8 mouse cellular contexts compared by ENCODE assay signal in the genomic region with DNA sequence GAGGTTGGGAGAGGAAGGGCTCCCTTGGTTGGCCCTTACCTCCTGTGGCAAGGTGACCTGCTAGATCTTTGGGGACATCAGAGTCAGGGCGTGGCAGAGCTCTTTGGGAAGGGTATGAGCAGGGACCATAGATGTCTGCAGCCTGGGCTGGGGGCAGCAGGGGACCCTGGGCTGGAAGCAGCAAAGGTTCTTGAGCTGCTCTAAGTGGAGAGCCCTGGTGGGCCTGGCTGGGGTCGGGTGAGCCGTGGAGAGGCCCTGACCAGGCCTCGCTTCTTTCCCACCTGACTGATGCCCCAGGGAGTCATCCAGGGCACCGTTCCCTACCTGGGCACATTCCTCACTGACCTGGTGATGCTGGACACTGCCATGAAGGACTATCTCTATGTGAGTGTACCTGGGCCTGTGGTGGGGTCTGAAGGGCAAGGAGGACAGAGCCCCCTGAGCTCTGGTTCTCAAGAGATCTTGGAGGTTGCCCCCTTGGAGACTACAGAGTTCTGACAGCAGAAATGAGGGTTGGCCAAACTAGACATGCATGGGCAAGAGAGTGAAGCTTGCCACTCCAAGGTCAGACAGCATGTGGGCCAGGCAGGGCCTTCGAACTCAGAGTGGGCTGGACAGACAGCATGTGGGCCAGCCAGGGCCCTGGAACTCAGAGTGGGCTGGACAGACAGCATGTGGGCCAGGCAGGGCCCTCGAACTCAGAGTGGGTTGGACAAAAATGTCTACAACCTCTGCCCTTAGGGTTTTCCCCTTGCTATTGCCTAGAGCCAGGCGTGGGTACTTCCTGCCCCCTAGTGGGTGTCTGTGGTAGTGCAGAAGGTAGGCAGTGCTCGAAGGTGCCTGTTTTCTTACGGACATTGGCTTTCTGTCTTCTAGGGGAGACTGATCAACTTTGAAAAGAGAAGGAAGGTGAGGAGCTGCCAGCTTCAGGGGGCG. TPM values are rescaled to one million over a fixed set of nuclear protein-coding genes. Genes with fewer than 3 reads are reported as not detected.
DNase-seq lines count a peak whose midpoint lies in the region; ATAC-seq and TF ChIP-seq lines count a peak whose summit lies in the region.

No protein-coding gene starts in this region.

- 56% methylated on average over 11 of the region's 11 CpGs for WGBS in embryonic facial prominence, embryonic 14.5 days
- 55% methylated on average over 11 of the region's 11 CpGs for WGBS in heart, embryonic 11.5 days (ENCODE audit: insufficient replicate concordance)
- 52% methylated on average over 11 of the region's 11 CpGs for WGBS in kidney, postnatal 0 days
- 50% methylated on average over 11 of the region's 11 CpGs for WGBS in lung, embryonic 15.5 days
- WGBS in thymus, adult 2 months = 61% methylated on average over 11 of the region's 11 CpGs

- H3K27me3 ChIP-seq in embryonic facial prominence, embryonic 14.5 days (replicated peaks; ENCODE audit: control insufficient read depth, insufficient read depth, low read length) = no peaks in the 10 kb centered on the region
- no peaks in the 10 kb centered on the region for H3K27me3 ChIP-seq in heart, embryonic 11.5 days (ENCODE audit: control insufficient read depth, insufficient read depth, low read length)
- H3K27me3 ChIP-seq in kidney, postnatal 0 days (ENCODE audit: insufficient read depth, low read length) = no peaks in the 10 kb centered on the region
- H3K27me3 ChIP-seq in lung, embryonic 15.5 days = no peaks in the 10 kb centered on the region
- H3K27me3 ChIP-seq in thymus, adult 2 months (ENCODE audit: control insufficient read depth, insufficient read depth, low read length) = no peaks in the 10 kb centered on the region

- no peak overlapping the region for H3K4me2 ChIP-seq in embryonic facial prominence, embryonic 14.5 days (ENCODE audit: low read depth, low read length)
- H3K4me2 ChIP-seq in heart, embryonic 11.5 days = no peak overlapping the region
- no peak overlapping the region for H3K4me2 ChIP-seq in kidney, postnatal 0 days (ENCODE audit: low read length)
- H3K4me2 ChIP-seq in lung, embryonic 15.5 days = no peak overlapping the region

- no peak overlapping the region for H3K9ac ChIP-seq in embryonic facial prominence, embryonic 14.5 days (ENCODE audit: low read depth, low read length)
- 0 out of 2 replicates have a peak overlapping the region, but pooled peaks have one; percentile 2 for H3K9ac ChIP-seq in heart, embryonic 11.5 days (ENCODE audit: low read depth, low read length)
- no peak overlapping the region for H3K9ac ChIP-seq in kidney, postnatal 0 days (ENCODE audit: low read depth, low read length)
- H3K9ac ChIP-seq in lung, embryonic 15.5 days = no peak overlapping the region

- no peaks in the 10 kb centered on the region for H3K9me3 ChIP-seq in embryonic facial prominence, embryonic 14.5 days (ENCODE audit: control insufficient read depth, low read length)
- no peaks in the 10 kb centered on the region for H3K9me3 ChIP-seq in heart, embryonic 11.5 days (replicated peaks; ENCODE audit: control insufficient read depth, low read length)
- H3K9me3 ChIP-seq in kidney, postnatal 0 days (replicated peaks; ENCODE audit: low read length) = no peaks in the 10 kb centered on the region
- no peaks in the 10 kb centered on the region for H3K9me3 ChIP-seq in lung, embryonic 15.5 days

- H3K36me3 ChIP-seq in embryonic facial prominence, embryonic 14.5 days (ENCODE audit: control insufficient read depth, insufficient read depth, low read length) = peaks cover 97% of the 10 kb centered on the region
- peaks cover 20% of the 10 kb centered on the region for H3K36me3 ChIP-seq in heart, embryonic 11.5 days (ENCODE audit: control insufficient read depth, insufficient read depth, low read length)
- H3K36me3 ChIP-seq in kidney, postnatal 0 days (ENCODE audit: insufficient read depth, low read length) = peaks cover 71% of the 10 kb centered on the region
- peaks cover 79% of the 10 kb centered on the region for H3K36me3 ChIP-seq in lung, embryonic 15.5 days
- no peaks in the 10 kb centered on the region for H3K36me3 ChIP-seq in thymus, adult 2 months (ENCODE audit: control insufficient read depth, insufficient read depth, low read length)

- no peak overlapping the region for H3K4me3 ChIP-seq in embryonic facial prominence, embryonic 14.5 days (ENCODE audit: low read depth, low read length)
- no peak overlapping the region for H3K4me3 ChIP-seq in heart, embryonic 11.5 days (ENCODE audit: low read depth, low read length)
- H3K4me3 ChIP-seq in kidney, postnatal 0 days (replicated peaks; ENCODE audit: low read depth, low read length) = no peak overlapping the region
- H3K4me3 ChIP-seq in lung, embryonic 15.5 days = no peak overlapping the region
- H3K4me3 ChIP-seq in thymus, adult 2 months (ENCODE audit: control insufficient read depth, insufficient read depth, low read length) = no peak overlapping the region

- ATAC-seq in embryonic facial prominence, embryonic 14.5 days (ENCODE audit: low read depth) = no peak
- ATAC-seq in heart, embryonic 11.5 days (replicated peaks; ENCODE audit: insufficient number of reproducible peaks, low FRiP score, low TSS enrichment) = no peak
- ATAC-seq in kidney, postnatal 0 days (replicated peaks; ENCODE audit: low FRiP score, low read depth) = peak; percentile 55
- peak; percentile 51; the same call in 1 of the 2 replicates for ATAC-seq in lung, embryonic 15.5 days (ENCODE audit: borderline replicate concordance, extremely low read depth, low FRiP score, low TSS enrichment)

- peak; percentile 93 for DNase-seq in CD4-positive, CD25-positive, alpha-beta regulatory T cell, adult 2 months (ENCODE audit: low read depth, low spot score)
- peak; percentile 90 to 91 for DNase-seq in adrenal gland, postnatal 36 days
- peak; percentile 73 for DNase-seq in embryonic facial prominence, embryonic 14.5 days (ENCODE audit: low spot score)
- DNase-seq in kidney, postnatal 0 days (ENCODE audit: low spot score) = peak; percentile 85
- peak; percentile 43 for DNase-seq in ovary, adult 18-20 months (ENCODE audit: low spot score)
- peak; percentile 87 for DNase-seq in thymus, adult 2 months

- no peak for TF ChIP-seq POLR2A in thymus, adult 2 months (IDR thresholded peaks at IDR 0.05; ENCODE audit: control insufficient read depth, extremely low read depth, insufficient read depth, low read length, poor library complexity)

- TF ChIP-seq CTCF in kidney, postnatal 0 days (IDR thresholded peaks at IDR 0.05; ENCODE audit: low read depth) = peak; percentile 99
- TF ChIP-seq CTCF in thymus, adult 2 months (IDR thresholded peaks at IDR 0.05; ENCODE audit: borderline replicate concordance, control insufficient read depth, extremely low read depth, insufficient read depth, low read length, poor library complexity) = peak; percentile 80

- H3K27ac ChIP-seq in embryonic facial prominence, embryonic 14.5 days (replicated peaks; ENCODE audit: low read depth, low read length) = no peak overlapping the region
- no peak overlapping the region for H3K27ac ChIP-seq in heart, embryonic 11.5 days (ENCODE audit: low read depth, low read length)
- no peak overlapping the region for H3K27ac ChIP-seq in kidney, postnatal 0 days
- no peak overlapping the region for H3K27ac ChIP-seq in lung, embryonic 15.5 days
- H3K27ac ChIP-seq in thymus, adult 2 months (ENCODE audit: control insufficient read depth, insufficient read depth, low read length) = no peak overlapping the region

- no peaks in the 10 kb centered on the region for H3K4me1 ChIP-seq in embryonic facial prominence, embryonic 14.5 days (ENCODE audit: control insufficient read depth, insufficient read depth, low read length)
- H3K4me1 ChIP-seq in heart, embryonic 11.5 days (ENCODE audit: control insufficient read depth, insufficient read depth, low read length) = no peaks in the 10 kb centered on the region
- no peaks in the 10 kb centered on the region for H3K4me1 ChIP-seq in kidney, postnatal 0 days (replicated peaks; ENCODE audit: insufficient read depth, low read length)
- H3K4me1 ChIP-seq in lung, embryonic 15.5 days = no peaks in the 10 kb centered on the region
- H3K4me1 ChIP-seq in thymus, adult 2 months (replicated peaks; ENCODE audit: control insufficient read depth, insufficient read depth, low read length) = peaks cover 21% of the 10 kb centered on the region

RNA-seq across cellular contexts. Expression of a gene that starts 15.7 kb away (rescaled TPM):
- not detected for total RNA-seq in adrenal gland, postnatal 36 days (2021)
- polyA plus RNA-seq in embryonic facial prominence, embryonic 14.5 days (2014; fragmentation: Nextera tagmentation; extraction: Ambion mirVana) = not detected in 2 replicates
- not detected in 2 replicates for polyA plus RNA-seq in heart, embryonic 11.5 days (2014; fragmentation: Nextera tagmentation; extraction: Ambion mirVana)
- not detected in 2 replicates for polyA plus RNA-seq in kidney, postnatal 0 days (2015; fragmentation: Nextera tagmentation; extraction: Ambion mirVana)
- 1.9 TPM in 1 of 2 replicates, not detected in the other for polyA plus RNA-seq in lung, embryonic 15.5 days (2015; fragmentation: Nextera tagmentation; extraction: Ambion mirVana)
- polyA plus RNA-seq in thymus, adult 2 months (2012; rRNA removed) = 0.42 and 0.49 TPM in 2 replicates

RNA-seq across cellular contexts. Expression of a gene that starts 34.6 kb away (rescaled TPM):
- total RNA-seq in adrenal gland, postnatal 36 days (2021) = 10 to 100 TPM; 23.3 to 27.9 TPM
- 59.3 and 67.5 TPM in 2 replicates for polyA plus RNA-seq in embryonic facial prominence, embryonic 14.5 days (2014; fragmentation: Nextera tagmentation; extraction: Ambion mirVana)
- polyA plus RNA-seq in heart, embryonic 11.5 days (2014; fragmentation: Nextera tagmentation; extraction: Ambion mirVana) = 12.2 and 12.5 TPM in 2 replicates
- polyA plus RNA-seq in kidney, postnatal 0 days (2015; fragmentation: Nextera tagmentation; extraction: Ambion mirVana) = 16.0 and 18.1 TPM in 2 replicates
- polyA plus RNA-seq in lung, embryonic 15.5 days (2015; fragmentation: Nextera tagmentation; extraction: Ambion mirVana) = 30.9 and 31.7 TPM in 2 replicates
- polyA plus RNA-seq in thymus, adult 2 months (2012; rRNA removed) = 45.4 and 51.6 TPM in 2 replicates

RNA-seq across cellular contexts. Expression of a gene that starts 36.0 kb away (rescaled TPM):
- total RNA-seq in adrenal gland, postnatal 36 days (2021) = 10 to 100 TPM; 17.5 to 19.5 TPM
- 23.7 and 27.9 TPM in 2 replicates for polyA plus RNA-seq in embryonic facial prominence, embryonic 14.5 days (2014; fragmentation: Nextera tagmentation; extraction: Ambion mirVana)
- polyA plus RNA-seq in heart, embryonic 11.5 days (2014; fragmentation: Nextera tagmentation; extraction: Ambion mirVana) = 22.5 and 23.3 TPM in 2 replicates
- 19.6 and 22.4 TPM in 2 replicates for polyA plus RNA-seq in kidney, postnatal 0 days (2015; fragmentation: Nextera tagmentation; extraction: Ambion mirVana)
- polyA plus RNA-seq in lung, embryonic 15.5 days (2015; fragmentation: Nextera tagmentation; extraction: Ambion mirVana) = 45.3 and 46.7 TPM in 2 replicates
- 33.7 and 34.5 TPM in 2 replicates for polyA plus RNA-seq in thymus, adult 2 months (2012; rRNA removed)

RNA-seq across cellular contexts. Expression of a gene that starts 41.6 kb away (rescaled TPM):
- total RNA-seq in adrenal gland, postnatal 36 days (2021) = 1 to 10 TPM; 2.6 to 3.3 TPM
- 2.7 TPM in 1 of 2 replicates, not detected in the other for polyA plus RNA-seq in embryonic facial prominence, embryonic 14.5 days (2014; fragmentation: Nextera tagmentation; extraction: Ambion mirVana)
- polyA plus RNA-seq in heart, embryonic 11.5 days (2014; fragmentation: Nextera tagmentation; extraction: Ambion mirVana) = not detected in 2 replicates
- 10.2 and 11.1 TPM in 2 replicates for polyA plus RNA-seq in kidney, postnatal 0 days (2015; fragmentation: Nextera tagmentation; extraction: Ambion mirVana)
- polyA plus RNA-seq in lung, embryonic 15.5 days (2015; fragmentation: Nextera tagmentation; extraction: Ambion mirVana) = 2.2 and 3.5 TPM in 2 replicates
- 0.47 and 0.61 TPM in 2 replicates for polyA plus RNA-seq in thymus, adult 2 months (2012; rRNA removed)

RNA-seq across cellular contexts. Expression of a gene that starts 50.8 kb away (rescaled TPM):
- total RNA-seq in adrenal gland, postnatal 36 days (2021) = 1 to 10 TPM; 3.7 to 4.3 TPM
- 1.3 and 1.7 TPM in 2 replicates for polyA plus RNA-seq in embryonic facial prominence, embryonic 14.5 days (2014; fragmentation: Nextera tagmentation; extraction: Ambion mirVana)
- polyA plus RNA-seq in heart, embryonic 11.5 days (2014; fragmentation: Nextera tagmentation; extraction: Ambion mirVana) = 0.17 and 0.27 TPM in 2 replicates
- 2.4 and 3.8 TPM in 2 replicates for polyA plus RNA-seq in kidney, postnatal 0 days (2015; fragmentation: Nextera tagmentation; extraction: Ambion mirVana)
- polyA plus RNA-seq in lung, embryonic 15.5 days (2015; fragmentation: Nextera tagmentation; extraction: Ambion mirVana) = 0.98 and 1.8 TPM in 2 replicates
- 2.5 and 2.8 TPM in 2 replicates for polyA plus RNA-seq in thymus, adult 2 months (2012; rRNA removed)

Comparison
In these comparisons a context has a peak if more than half of its experiments do, and no peak if none do; other contexts are left out.
1. DNase-seq: peak in every context shown above with its lines; median percentile 93 in CD4-positive, CD25-positive, alpha-beta regulatory T cell, adult 2 months; 90 in adrenal gland, postnatal 36 days; 87 in thymus, adult 2 months; 85 in kidney, postnatal 0 days; 73 in embryonic facial prominence, embryonic 14.5 days; 43 in ovary, adult 18-20 months.
2. ATAC-seq: peak in kidney, postnatal 0 days (single experiment) and lung, embryonic 15.5 days (single experiment); none in embryonic facial prominence, embryonic 14.5 days (single experiment) and heart, embryonic 11.5 days (single experiment).